Mouse (Mus musculus) left cerebral cortex, postnatal 10 days (tissue): ENCODE results near the gene Gm20388. TPM values are rescaled to one million over a fixed set of nuclear protein-coding genes. Genes with fewer than 3 reads are reported as not detected.

Experiments
- DNase-seq, 2 experiments: peaks; one replicate each; pipeline ENCODE4 v3.0.0; 2021 to 2022; ENCODE audit warnings: low spot score in 2 of 2, mixed read lengths in 1 of 2; ENCODE audit errors: extremely low spot score in 1 of 2
- intact Hi-C: fragments of 180-260 bp; cut with DNase I; formaldehyde crosslinking; loops from one replicate; pipeline ENCODE4 v1.15.1; 2025
- total RNA-seq, 2 experiments: library from RNA; stranded (reverse); gene quantifications; 2 replicates each; pipeline ENCODE4 v1.2.3; 2021

The Gm20388 gene
- total RNA-seq, 2 experiments from 2014 or later, result 4.4 to 9.0 TPM

DNA sequence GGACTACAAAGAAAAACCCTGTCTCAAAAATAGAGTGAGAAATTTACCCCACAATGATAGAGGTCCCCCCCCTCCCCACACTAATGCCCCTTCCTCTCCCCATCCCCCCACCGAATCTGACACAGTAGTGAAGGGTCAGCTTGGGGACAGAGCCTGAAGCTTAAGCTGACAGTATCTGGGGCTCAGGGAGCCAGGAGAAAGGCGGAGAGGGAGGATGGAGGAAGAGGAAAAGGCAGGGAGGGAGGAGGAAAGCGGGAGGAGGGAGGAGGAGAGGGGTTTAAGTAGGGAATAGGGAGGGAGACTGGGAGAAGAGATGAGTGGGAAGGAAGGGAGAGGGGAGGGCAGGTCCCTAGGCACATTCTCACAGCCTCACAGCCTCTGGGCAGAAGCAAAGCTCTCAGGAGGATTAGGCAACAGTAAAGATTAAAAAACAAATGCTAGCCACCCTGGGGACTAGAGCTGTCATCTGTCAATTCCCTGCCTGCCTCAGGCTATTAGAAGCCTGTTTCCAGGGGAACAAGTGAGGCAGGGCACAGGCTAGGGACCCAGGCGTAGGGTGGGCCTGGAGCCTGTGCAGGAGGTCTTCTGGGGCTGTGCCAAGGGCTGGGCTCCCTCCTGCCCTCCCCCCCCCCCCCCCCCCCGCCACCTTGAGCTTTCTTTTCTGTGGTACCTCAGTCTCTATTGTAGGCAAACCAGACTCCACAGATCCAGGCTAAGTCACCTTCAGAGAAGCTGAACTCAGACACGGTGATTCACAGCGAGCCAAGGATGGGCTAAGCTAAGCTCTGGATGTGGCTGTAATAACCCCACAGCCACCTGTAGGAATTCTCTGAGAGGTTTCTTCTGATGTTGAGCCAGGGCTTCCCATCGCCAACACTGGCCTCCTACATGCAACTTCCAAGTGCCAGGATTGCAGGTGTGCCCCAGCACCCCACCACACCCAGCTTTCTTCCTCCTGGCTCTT is 706.3 kb downstream of the Gm20388 start:
- intact Hi-C loops, result no loop called here

DNA sequence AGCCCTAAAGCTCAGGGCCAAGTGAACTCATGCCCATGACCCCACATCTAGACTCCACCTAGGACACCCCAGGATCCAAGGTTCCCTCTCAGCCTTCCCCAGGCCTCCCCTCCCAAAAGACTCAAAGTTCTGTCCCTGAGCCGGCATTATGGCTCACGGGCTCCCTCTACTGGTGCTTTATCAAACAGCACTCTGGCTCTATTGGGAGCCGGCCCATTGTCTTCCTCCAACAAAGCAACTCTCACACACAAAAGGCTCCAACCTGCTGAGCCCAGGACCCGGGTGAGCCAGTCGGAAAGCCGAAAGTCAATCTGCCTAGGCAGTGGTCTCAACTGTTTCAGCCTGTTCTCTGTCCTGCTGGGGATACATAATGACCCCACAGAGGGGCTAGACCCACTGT is 707.5 kb downstream of the Gm20388 start:
- intact Hi-C loops, result no loop called here
- DNase-seq, result peak in 1 of 2 experiments; percentile 64

More for the DNA sequence above, 706.3 kb downstream of the Gm20388 start:
- DNase-seq, result no peak

DNA sequence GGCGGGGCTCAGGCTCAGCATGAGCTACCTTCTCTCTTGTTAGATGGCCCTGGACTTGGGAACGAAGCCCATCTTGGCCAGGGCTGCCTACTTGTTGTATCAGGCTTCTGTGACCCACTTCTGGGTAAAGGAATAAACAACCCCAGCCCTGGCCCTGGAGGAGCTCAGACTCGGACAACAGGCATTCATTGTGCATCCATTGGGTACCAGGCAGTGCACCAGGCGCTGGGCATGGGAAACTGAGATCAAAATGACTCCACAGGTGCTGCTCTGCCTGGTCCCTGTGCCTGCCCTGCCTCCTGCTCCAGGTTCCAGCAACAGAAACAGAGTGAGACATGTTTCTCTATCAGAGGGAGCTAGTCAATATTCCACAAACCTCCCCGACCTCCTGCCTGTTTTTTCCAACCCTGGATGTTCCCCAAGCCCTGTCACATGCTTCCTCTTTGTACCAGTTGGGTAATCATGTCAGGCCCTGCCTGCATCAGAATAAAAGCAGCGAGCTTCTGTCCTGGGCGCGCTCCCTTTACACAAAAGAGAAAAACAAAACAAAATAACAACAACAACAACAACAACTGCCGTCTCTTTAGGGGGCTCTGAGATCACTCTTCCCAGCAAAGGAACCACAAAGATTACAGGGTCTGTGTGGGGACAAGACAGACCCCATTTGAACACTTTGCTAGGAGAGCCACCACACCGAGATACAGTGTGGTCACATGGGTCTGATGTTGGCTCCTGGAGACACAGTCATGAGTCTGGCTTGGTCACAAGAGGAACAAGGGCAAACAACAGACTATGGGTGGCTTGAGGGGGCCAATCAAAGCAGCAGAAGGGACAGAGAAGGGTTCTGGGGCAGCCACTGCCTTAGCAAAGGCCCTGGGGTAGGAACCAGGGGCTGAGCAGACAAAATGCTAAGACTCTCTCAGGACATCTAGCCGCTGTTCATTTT is 708.9 kb downstream of the Gm20388 start:
- intact Hi-C loops, result no loop called here
- DNase-seq, result no peak

DNA sequence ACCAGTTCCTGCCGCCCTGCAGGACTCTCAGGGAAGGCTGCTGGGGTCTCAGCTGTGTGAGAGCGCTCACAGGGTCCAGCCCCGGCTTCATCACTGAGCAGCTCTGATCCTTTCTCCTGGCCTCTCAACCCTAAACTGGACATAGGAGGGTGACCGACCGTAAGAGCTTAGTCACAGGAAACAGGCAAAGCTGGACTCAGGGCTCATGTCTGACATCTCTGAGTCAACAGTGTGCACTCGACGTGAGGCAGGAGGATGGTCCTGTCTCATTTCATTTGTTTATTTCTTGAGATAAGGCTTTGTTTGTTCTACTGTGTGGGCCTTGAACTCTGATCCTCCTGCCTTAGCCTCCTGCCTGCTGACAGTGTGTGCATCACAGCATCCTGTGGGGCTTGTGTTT is 709.8 kb downstream of the Gm20388 start:
- DNase-seq, result no peak

DNA sequence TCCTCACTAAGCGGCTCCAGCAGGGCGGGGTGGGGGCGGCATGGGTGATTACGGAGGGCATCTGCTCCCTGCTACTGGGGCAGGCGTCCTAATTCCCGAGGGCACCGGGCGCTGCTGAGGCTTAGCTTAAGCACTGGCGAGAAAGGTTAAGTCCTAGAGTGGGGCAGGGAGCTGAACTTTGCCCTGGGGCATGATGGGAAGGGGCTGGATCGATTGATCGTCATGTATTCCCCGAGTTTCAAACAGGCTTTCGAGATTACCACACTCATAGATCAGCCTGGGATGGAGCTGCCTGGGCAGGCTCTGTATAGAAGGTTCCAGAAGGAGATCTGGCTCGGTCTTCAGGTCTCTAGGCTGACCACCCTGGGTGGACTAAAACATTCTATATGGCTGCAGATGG is 711.5 kb downstream of the Gm20388 start:
- no peak for DNase-seq
- intact Hi-C loops, result no loop called here

More for the DNA sequence above, 709.8 kb downstream of the Gm20388 start:
- intact Hi-C loops, result no loop called here

DNA sequence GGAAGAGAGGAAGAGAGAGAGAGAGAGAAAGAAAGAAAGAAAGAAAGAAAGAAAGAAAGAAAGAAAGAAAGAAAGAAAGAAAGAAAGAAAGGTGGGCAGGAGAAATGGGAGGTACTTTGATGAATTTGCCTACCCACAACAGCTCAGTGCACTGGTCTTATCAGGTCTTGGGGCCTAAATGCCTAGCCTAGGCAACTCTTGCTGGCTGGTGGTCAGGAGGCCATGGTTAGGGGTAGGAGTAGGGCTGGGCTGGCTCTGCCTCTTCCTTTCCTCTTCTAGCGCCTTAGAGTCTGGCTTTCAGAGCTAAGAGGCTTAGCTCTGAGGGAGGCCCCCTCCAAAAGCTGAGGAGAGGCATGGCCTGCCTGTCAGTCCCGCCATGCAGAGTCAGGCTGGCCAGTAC is 713.0 kb downstream of the Gm20388 start:
- DNase-seq, result no peak
- intact Hi-C loops, result no loop called here

DNA sequence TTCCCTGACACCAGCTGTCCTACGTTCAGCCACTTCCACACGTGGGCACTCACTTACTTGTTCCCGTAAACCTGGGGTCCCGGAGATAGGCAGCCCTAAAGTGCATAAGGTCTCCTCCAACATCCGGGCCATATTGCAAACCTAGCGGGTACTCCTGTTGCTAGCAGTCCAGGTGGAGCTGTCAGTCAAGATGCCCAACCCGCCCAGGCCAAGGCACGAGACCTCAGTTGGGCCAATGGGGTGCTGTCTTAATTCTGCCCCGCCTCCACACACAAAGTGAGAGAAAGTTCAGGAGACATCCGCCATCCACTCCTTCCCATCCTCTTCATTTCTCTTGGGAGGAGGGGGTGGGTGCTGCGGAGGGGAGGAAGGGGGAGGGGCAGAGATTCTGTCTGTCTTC is 715.8 kb downstream of the Gm20388 start:
- DNase-seq, result no peak
- intact Hi-C loops, result no loop called here

DNA sequence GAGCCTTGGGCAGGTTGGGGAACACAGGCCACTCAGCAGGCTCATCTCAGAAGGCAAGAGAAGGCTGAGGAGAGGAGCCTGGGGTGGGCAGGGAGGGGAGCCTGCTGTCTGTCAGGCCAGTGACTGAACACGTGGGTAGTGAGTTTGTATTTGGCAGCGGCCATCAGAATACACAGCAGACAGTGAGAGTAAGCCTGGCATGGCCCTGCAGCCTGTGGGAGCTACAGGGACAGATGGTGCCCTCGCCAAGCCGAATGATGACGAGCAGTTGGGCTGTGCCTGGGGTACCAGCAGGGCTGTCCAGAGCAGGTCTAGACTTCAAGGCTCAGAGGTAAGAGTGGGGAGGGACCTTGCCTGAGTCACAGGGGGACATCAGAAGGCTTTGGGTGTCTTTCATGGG is 716.7 kb downstream of the Gm20388 start:
- no peak for DNase-seq
- intact Hi-C loops, result no loop called here

DNA sequence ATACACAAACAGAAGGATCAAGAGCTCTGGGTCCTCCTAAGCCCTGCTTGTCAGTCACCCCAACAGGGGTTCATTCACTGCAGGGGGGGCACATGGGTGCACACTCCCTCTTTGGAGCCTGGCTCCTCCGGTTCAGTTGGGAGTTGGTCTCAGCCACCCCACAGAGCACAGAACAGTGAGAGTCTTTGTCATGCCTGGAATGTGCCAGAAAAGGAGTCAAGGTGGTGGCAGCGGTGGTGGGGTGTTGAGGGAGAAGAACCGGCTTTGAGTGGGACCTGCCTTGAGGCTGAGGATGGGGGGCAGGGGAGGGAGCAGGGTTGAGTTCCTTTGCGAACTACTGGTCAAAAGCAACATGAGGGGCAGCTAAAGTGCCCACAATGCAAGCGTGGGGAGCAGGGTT is 719.4 kb downstream of the Gm20388 start:
- no peak for DNase-seq
- intact Hi-C loops, result no loop called here

DNA sequence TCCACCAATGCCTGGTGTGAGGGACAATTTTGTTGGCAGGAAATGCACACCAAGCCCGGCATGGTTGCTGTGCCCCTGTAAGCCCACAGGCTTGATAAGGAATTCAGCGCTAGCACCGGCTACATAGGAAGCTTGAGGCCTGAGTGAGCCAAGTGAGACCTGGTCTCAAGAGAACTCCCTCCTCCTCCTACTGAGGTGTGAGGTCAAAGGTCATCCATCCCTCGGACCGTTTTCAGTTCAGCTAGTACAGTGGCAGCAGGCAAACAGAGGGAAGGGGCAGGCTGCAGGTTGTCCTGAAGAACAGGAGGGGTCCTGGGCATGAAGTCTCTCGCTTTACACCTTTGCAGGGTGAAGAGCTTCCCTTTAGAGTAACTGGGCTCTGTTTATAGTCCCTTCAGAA is 720.2 kb downstream of the Gm20388 start:
- intact Hi-C loops, result no loop called here

DNA sequence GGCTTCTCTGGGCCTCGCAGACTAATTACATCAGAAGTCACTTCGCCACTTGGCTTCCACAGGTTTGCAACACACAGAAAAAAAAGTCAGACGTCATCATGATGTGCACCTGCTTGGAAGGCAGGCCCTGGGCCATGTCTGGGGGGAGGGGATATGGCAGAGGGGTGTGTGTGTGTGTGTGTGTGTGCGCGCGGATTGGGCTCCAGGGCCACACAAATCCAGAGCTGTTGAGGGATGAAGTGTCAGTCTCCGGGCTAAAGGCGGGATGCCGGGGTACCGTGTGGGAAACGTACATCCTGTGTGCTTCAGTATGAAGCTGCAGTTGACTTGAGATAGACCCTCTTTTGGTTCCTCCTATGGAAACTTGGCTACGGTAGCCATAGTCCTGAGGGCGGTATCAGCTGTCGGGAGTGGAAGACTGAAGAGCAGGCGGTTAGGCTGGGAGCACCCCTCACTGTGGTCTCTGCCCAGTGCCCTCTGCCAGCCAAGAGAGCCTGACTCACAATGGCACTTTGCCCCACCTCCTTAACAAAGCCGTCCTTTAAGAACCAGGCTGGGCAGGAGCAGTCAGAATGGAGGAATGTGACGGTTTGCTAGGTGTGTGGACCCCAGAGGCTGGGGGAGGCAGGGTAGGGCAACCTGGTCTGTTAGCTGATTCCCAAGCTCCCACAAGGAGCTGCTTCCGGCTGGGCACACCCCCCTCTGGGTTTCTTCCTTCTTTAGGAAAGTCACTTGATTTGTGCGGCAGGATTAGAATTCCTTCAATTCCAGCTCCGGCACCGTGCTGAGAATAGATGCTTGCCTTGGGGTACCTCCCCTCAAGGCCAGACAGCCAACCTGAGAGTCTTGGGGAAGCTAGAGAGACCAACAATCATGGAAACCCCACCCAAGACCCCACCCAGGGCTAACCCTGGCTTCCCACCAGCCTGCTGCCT is 721.1 kb downstream of the Gm20388 start:
- no peak for DNase-seq
- intact Hi-C loops, result no loop called here

More for the DNA sequence above, 720.2 kb downstream of the Gm20388 start:
- DNase-seq, result no peak

DNA sequence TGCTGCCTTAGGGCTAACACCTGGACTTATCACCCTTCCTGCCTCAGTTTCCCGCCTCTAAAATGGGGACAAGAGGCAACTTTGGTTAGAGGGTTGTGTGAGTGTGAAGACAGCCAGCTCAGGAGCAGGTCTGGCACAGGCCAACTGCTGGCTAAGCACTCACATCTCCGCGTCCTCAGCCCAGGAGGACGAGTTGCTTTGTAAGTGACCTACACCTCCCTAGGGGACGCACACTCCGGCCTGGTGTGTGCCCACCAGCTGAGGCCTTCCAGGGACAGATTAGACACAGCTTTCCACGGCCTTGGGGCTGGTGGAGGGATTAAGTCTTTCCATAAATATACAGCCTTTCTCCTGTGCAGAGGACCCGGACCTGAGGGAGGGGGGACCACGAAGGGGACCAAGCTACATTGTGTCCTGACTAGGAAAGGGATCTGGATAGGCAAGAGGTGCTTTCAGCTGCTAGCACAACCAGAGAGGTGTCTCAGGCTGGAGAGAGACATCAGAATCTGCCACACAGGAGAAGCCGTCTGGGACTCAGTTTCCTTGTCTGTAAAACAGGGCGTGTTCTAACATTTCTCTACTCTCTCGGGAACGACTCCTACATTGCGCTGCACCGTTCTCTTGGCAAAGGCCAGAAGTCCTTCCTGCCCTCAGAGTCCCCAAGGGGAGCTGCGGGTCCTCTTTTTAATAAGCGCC is 722.5 kb downstream of the Gm20388 start:
- DNase-seq, result no peak

DNA sequence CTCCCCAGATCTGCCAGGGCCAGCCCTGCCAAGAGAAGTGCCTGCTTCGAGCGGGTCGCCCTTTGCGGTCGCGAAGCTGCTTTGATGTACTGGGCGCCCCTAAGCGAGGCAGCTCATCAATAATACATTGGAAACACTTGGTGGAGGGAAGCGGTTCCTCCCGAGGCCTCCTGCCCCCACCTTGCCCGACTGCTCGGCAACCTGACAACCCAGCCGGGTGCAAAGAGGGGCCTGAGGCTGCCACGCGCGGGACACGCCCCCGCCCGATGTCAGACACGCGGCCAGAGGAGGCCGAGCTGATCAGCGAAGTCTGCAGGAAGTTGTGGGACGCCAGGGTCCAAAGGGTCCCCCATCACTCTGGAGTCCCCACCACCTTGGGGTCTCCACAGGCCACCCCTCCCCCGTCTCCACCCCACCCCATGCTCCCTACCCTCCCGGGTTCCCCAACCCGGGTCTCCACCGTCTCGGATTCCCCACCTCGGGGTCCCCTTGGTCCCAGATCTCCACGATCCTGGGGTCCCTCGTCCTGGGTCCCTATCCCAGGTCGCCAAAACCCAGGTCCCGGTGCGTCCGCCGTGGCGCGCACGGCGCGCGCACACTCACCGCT is 723.1 kb downstream of the Gm20388 start:
- intact Hi-C loops, result no loop called here
- peak in 1 of 2 experiments; percentile 61 for DNase-seq

More for the DNA sequence above, 722.5 kb downstream of the Gm20388 start:
- intact Hi-C loops, result no loop called here

DNA sequence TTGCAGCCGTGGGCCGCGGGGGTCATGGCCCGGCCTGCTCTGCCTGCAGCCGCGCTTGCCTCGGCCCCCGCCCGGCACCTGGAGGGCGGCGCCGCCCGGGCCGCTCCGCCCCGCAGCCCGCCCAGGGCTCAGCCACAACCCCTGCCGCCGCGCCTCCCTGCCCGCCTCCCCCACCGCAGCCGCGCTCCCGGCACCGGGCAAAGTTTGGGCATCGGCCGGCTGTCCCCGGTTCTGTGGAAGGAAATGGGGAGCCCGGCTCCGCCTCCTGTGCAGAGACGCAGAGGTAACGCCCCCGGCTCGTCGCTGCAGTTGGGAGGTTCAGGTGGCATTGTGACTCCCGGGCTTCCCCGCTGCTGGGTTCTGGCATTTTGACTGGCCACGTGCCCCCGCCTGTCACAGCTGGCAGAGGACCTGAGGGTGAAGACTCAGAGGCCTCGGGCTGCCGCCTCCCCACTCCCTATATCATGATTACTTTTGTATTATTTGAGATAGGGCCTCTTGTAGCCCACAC is 723.7 kb downstream of the Gm20388 start:
- intact Hi-C loops, result no loop called here
- peak in 1 of 2 experiments; percentile 60 for DNase-seq

DNA sequence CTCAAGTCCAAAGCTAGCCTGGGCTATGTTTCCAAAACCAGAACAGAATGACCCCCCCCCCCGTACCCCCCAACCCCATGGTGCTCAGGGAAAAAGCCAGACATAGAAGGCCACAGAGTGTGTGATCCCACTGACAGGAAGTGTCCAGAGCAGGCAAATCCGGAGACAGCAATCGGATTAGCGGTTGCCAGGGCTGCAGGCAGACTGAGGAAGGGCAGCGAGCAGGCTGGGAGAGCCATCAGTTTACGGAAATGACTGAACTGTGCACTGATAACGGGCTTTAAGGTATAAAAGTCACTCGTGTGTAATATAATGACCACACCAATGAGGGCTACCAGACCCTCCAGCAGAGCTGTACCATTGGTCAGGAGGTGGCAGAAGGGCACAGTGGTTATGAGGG is 730.6 kb downstream of the Gm20388 start:
- intact Hi-C loops, result no loop called here

DNA sequence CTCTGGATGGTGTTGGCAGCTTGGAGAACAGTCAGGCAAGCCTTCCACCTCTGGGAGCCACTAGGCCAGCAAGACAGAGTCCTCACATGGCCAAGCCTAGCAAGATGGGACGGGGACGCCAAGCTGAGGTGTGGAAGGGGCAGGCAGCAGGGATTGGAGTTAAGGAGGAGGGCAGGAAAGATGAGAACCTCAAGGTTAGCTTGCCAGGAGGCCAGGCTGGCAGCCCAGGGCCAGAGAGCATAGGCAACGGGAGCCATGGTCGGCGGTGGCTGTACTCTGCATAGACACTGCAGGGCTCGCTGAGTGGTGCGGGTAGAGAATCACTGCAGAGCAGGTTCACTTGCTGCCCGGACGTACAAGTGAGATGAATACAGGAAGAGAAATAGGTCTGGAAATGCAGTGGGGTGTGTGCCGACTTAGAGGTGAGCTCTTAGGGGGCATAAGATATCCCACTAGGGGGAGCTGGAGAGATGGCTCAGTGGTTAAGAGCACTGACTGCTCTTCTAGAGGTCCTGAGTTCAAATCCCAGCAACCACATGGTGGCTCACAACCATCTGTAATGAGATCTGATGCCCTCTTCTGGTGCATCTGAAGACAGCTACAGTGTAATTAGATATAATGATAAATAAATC is 731.5 kb downstream of the Gm20388 start:
- DNase-seq, result no peak
- intact Hi-C loops, result no loop called here

More for the DNA sequence above, 730.6 kb downstream of the Gm20388 start:
- DNase-seq, result no peak

DNA sequence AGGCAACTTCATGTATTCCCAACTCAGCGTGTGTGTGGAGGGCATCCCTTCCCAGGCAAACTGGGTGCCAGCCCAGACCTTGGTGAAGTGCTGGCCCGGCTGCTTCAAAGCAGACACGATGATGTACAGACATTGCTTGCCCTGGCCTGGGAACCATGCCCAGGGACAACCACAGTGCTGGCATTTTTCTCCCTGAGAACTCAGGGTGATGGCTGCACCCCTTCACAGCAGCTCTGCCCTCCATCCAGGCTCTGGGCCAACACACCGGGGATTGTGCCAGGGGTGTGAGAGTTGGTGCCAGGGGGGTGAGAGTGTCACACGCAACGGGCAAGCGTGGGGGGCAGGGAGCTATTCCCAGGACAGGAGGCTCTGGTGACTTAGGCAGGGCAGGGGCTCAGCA is 734.0 kb downstream of the Gm20388 start:
- intact Hi-C loops, result no loop called here
- DNase-seq, result peak; percentile 79 to 84
